Mouse (Mus musculus) limb, embryonic 15.5 days (tissue): ENCODE data around the gene Ldha. TPM values are rescaled to one million over a fixed set of nuclear protein-coding genes. Genes with fewer than 3 reads are reported as not detected.
"Not testable (repeated sequence)": the region's sequence is repeated elsewhere in the genome, so short reads cannot be mapped to it uniquely, and the experiment has no call there.

Source experiments
- ATAC-seq: fragments of 200-750 bp; cut with Nextera tagmentation; 2 replicates; pipeline ENCODE4 v1.8.0; 2017; ENCODE audit warnings: low read depth, moderate TSS enrichment; ENCODE audit not compliant: insufficient number of reproducible peaks, low FRiP score, low TSS enrichment
- H3K27ac ChIP-seq: fragments of 300-500 bp; sonication (generic); 2 replicates; pipeline ENCODE4 v1.5.1; 2015; ENCODE audit warnings: moderate library complexity, mild to moderate bottlenecking, inconsistent platforms
- H3K27me3 ChIP-seq: fragments of 300-500 bp; sonication (generic); 2 replicates; pipeline ENCODE4 v1.6.1; 2015; ENCODE audit warnings: inconsistent platforms
- H3K36me3 ChIP-seq: fragments of 300-500 bp; sonication (generic); 2 replicates; pipeline ENCODE4 v1.6.1; 2015; ENCODE audit warnings: inconsistent platforms
- H3K4me1 ChIP-seq: fragments of 300-500 bp; sonication (generic); 2 replicates; pipeline ENCODE4 v1.6.1; 2015; ENCODE audit warnings: inconsistent platforms
- H3K4me2 ChIP-seq: fragments of 300-500 bp; sonication (generic); 2 replicates; pipeline ENCODE4 v1.6.1; 2015; ENCODE audit warnings: mild to moderate bottlenecking, inconsistent platforms
- H3K4me3 ChIP-seq: fragments of 300-500 bp; sonication (generic); 2 replicates; pipeline ENCODE4 v1.5.1; 2015; ENCODE audit warnings: mild to moderate bottlenecking, inconsistent platforms
- H3K9ac ChIP-seq: fragments of 300-500 bp; sonication (generic); 2 replicates; pipeline ENCODE4 v1.6.1; 2015; ENCODE audit warnings: inconsistent platforms
- H3K9me3 ChIP-seq: fragments of 300-500 bp; sonication (generic); 2 replicates; pipeline ENCODE4 v1.6.1; 2016; ENCODE audit warnings: inconsistent platforms
- WGBS: fragments of 180-500 bp; shearing (Covaris S2); methylation state at CpG from one replicate; pipeline ENCODE4 v1.1.7; 2015; 5-methylcytosine and 5-hydroxymethylcytosine counted together
- polyA plus RNA-seq: library from polyadenylated mRNA; unstranded; fragments of >200 nt; fragmentation: Nextera tagmentation; extraction: Ambion mirVana; gene quantifications from 2 replicates; pipeline ENCODE4 v1.2.1, GENCODE M21; 2015

Gene Ldha
- 1,928 and 2,051 TPM in 2 replicates for polyA plus RNA-seq

GRCm38 (mm10) chr7:46840787-46841525 lies at the start of gene Ldha:
Gene Ldha, plus strand, starts transcription at chr7:46841475.
- Histone ChIP-seq H3K9me3 (no peaks in the 10 kb centered on the region), H3K27me3 (0 out of 2 replicates have a peak, but pooled peaks cover 4% of the 10 kb centered on the region), H3K27ac (no peak within 1 kb of the TSS), H3K4me2 (no peak within 1 kb of the TSS), H3K4me3 (no peak within 1 kb of the TSS), H3K4me1 (peaks cover 37% of the 10 kb centered on the region), H3K9ac (no peak within 1 kb of the TSS), H3K36me3 (no peaks in the 10 kb centered on the region)
- 26% methylated on average over 6 of the region's 6 CpGs for WGBS
- no peak for ATAC-seq

- Histone ChIP-seq H3K9ac (no peak overlapping the region), H3K27ac (no peak overlapping the region), H3K4me2 (no peak overlapping the region), H3K36me3 (peaks cover 13% of the 10 kb centered on the region), H3K4me1 (peaks cover 20% of the 10 kb centered on the region), H3K4me3 (no peak overlapping the region), H3K9me3 (no peaks in the 10 kb centered on the region), H3K27me3 (no peaks in the 10 kb centered on the region)
- 83% methylated on average over 4 of the region's 4 CpGs for WGBS
- ATAC-seq: no peak
Measured at GRCm38 (mm10) chr7:46793871-46794270, 47.4 kb upstream of the Ldha start.

GRCm38 (mm10) chr7:46795287-46796205 lies 45.7 kb upstream of the Ldha start, which contains the start of the genes Hps5 and Gtf2h1:
Gene Hps5, minus strand, starts transcription at chr7:46796064.
Gene Gtf2h1, plus strand, starts transcription at chr7:46796103.
- Histone ChIP-seq H3K4me1 (peaks cover 20% of the 10 kb centered on the region), H3K4me3 (peak within 1 kb of the TSS; percentile 92), H3K27ac (peak within 1 kb of the TSS; percentile 85), H3K9ac (peak within 1 kb of the TSS; percentile 78), H3K27me3 (no peaks in the 10 kb centered on the region), H3K9me3 (no peaks in the 10 kb centered on the region), H3K36me3 (peaks cover 15% of the 10 kb centered on the region), H3K4me2 (peak within 1 kb of the TSS; percentile 87)
- peak; percentile 97 for ATAC-seq
- under 1% methylated on average over 74 of the region's 75 CpGs for WGBS

- H3K27me3 ChIP-seq: no peaks in the 10 kb centered on the region
- peaks cover 16% of the 10 kb centered on the region for H3K36me3 ChIP-seq
- WGBS: under 1% methylated on average over 31 of the region's 31 CpGs
- peak overlapping the region; percentile 92 for H3K4me3 ChIP-seq
- no peak for ATAC-seq
- H3K4me1 ChIP-seq: peaks cover 20% of the 10 kb centered on the region
- H3K4me2 ChIP-seq: peak overlapping the region; percentile 87
- H3K9me3 ChIP-seq: no peaks in the 10 kb centered on the region
- peak overlapping the region; percentile 78 for H3K9ac ChIP-seq
- H3K27ac ChIP-seq: peak overlapping the region; percentile 68; the same call in 1 of the 2 replicates
Measured at GRCm38 (mm10) chr7:46796206-46796679, 45.0 kb upstream of the Ldha start.

- Histone ChIP-seq H3K9me3 (no peaks in the 10 kb centered on the region), H3K4me2 (peak overlapping the region; percentile 87), H3K27me3 (no peaks in the 10 kb centered on the region), H3K4me1 (peaks cover 20% of the 10 kb centered on the region), H3K27ac (no peak overlapping the region), H3K4me3 (peak overlapping the region; percentile 92), H3K36me3 (peaks cover 19% of the 10 kb centered on the region), H3K9ac (peak overlapping the region; percentile 78; the same call in 1 of the 2 replicates)
- 52% methylated on average over 6 of the region's 6 CpGs for WGBS
- no peak for ATAC-seq
Measured at GRCm38 (mm10) chr7:46796779-46797178, 44.5 kb upstream of the Ldha start.

- no peaks in the 10 kb centered on the region for H3K9me3 ChIP-seq
- H3K4me1 ChIP-seq: no peaks in the 10 kb centered on the region
- no peaks in the 10 kb centered on the region for H3K27me3 ChIP-seq
- no peak overlapping the region for H3K4me2 ChIP-seq
- 95% methylated on average over 6 of the region's 6 CpGs for WGBS
- H3K4me3 ChIP-seq: no peak overlapping the region
- H3K27ac ChIP-seq: no peak overlapping the region
- H3K9ac ChIP-seq: no peak overlapping the region
- no peak for ATAC-seq
- H3K36me3 ChIP-seq: peaks cover 69% of the 10 kb centered on the region
Measured at GRCm38 (mm10) chr7:46810325-46810724, 30.9 kb upstream of the Ldha start.

GRCm38 (mm10) chr7:46814012-46814411 lies 27.3 kb upstream of the Ldha start:
- WGBS: 84% methylated on average over 4 of the region's 4 CpGs
- Histone ChIP-seq H3K4me1 (no peaks in the 10 kb centered on the region), H3K27me3 (no peaks in the 10 kb centered on the region), H3K9ac (no peak overlapping the region), H3K9me3 (no peaks in the 10 kb centered on the region), H3K4me2 (no peak overlapping the region), H3K27ac (no peak overlapping the region), H3K36me3 (peaks cover 78% of the 10 kb centered on the region), H3K4me3 (no peak overlapping the region)
- no peak for ATAC-seq

GRCm38 (mm10) chr7:46820876-46821632 lies 20.2 kb upstream of the Ldha start:
- not testable (repeated sequence) for H3K4me3 ChIP-seq, H3K9me3 ChIP-seq, H3K4me1 ChIP-seq, H3K9ac ChIP-seq, ATAC-seq, H3K4me2 ChIP-seq, H3K27me3 ChIP-seq, H3K27ac ChIP-seq
- 90% methylated on average over 15 of the region's 15 CpGs for WGBS
- H3K36me3 ChIP-seq: peaks cover 68% of the 10 kb centered on the region

- Histone ChIP-seq H3K27ac (no peak overlapping the region), H3K27me3 (no peaks in the 10 kb centered on the region), H3K4me2 (no peak overlapping the region), H3K4me1 (no peaks in the 10 kb centered on the region), H3K9me3 (no peaks in the 10 kb centered on the region), H3K4me3 (no peak overlapping the region), H3K9ac (no peak overlapping the region), H3K36me3 (peaks cover 20% of the 10 kb centered on the region)
- ATAC-seq: no peak
- 63% methylated on average over 20 of the region's 20 CpGs for WGBS
Measured at GRCm38 (mm10) chr7:46827046-46827802, 14.1 kb upstream of the Ldha start.

GRCm38 (mm10) chr7:46827803-46828184 lies 13.5 kb upstream of the Ldha start:
- ATAC-seq: no peak
- Histone ChIP-seq H3K9ac (no peak overlapping the region; the same call in 1 of the 2 replicates), H3K9me3 (no peaks in the 10 kb centered on the region), H3K27me3 (no peaks in the 10 kb centered on the region), H3K4me3 (no peak overlapping the region), H3K4me1 (no peaks in the 10 kb centered on the region), H3K27ac (no peak overlapping the region), H3K4me2 (no peak overlapping the region), H3K36me3 (peaks cover 14% of the 10 kb centered on the region)
- WGBS: 67% methylated on average over 2 of the region's 2 CpGs

GRCm38 (mm10) chr7:46829911-46830310 lies 11.4 kb upstream of the Ldha start:
- H3K4me1 ChIP-seq: no peaks in the 10 kb centered on the region
- H3K36me3 ChIP-seq: no peaks in the 10 kb centered on the region
- no peak overlapping the region for H3K4me3 ChIP-seq
- no peak for ATAC-seq
- WGBS: 86% methylated on average over 12 of the region's 12 CpGs
- no peak overlapping the region for H3K9ac ChIP-seq
- H3K27ac ChIP-seq: no peak overlapping the region
- H3K4me2 ChIP-seq: no peak overlapping the region
- H3K27me3 ChIP-seq: no peaks in the 10 kb centered on the region
- H3K9me3 ChIP-seq: no peaks in the 10 kb centered on the region
